Mouse (Mus musculus): ENCODE measurements at regions not wholly inside any gene's neighbourhood (a gene's known extent, or its start where the extent isn't known, plus 50 kb on each side); places are given as distances from the start of the nearest gene placed in this dataset.

DNA sequence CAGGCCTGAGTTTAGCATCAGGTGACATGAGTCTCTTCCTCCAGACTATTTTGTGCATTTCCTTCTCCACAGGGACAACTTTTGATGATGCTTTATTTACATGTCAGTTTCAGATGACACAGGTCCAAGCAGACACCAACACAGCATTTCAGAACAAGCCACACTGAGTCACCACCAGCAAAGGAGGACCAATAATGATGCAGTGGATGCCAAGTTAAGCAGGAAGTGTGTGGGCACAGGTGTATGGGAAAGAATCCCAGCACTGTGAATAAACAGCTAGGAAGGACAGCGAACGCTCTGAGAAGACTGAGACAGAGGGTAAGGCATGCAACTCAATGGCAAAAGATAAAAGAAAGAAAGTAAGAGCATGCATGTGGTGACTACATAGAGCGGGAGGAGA, 200.7 kb upstream of the Zbtb20 start:
- TF ChIP-seq CTCF (IDR thresholded peaks at IDR 0.05; ENCODE audit: borderline replicate concordance, insufficient read depth, low read length) = no peak
- no peak for TF ChIP-seq POLR2A (IDR thresholded peaks at IDR 0.05; ENCODE audit: low read depth, low read length)
